Comparison of ENCODE assay signal across 9 mouse cellular contexts in the genomic region with DNA sequence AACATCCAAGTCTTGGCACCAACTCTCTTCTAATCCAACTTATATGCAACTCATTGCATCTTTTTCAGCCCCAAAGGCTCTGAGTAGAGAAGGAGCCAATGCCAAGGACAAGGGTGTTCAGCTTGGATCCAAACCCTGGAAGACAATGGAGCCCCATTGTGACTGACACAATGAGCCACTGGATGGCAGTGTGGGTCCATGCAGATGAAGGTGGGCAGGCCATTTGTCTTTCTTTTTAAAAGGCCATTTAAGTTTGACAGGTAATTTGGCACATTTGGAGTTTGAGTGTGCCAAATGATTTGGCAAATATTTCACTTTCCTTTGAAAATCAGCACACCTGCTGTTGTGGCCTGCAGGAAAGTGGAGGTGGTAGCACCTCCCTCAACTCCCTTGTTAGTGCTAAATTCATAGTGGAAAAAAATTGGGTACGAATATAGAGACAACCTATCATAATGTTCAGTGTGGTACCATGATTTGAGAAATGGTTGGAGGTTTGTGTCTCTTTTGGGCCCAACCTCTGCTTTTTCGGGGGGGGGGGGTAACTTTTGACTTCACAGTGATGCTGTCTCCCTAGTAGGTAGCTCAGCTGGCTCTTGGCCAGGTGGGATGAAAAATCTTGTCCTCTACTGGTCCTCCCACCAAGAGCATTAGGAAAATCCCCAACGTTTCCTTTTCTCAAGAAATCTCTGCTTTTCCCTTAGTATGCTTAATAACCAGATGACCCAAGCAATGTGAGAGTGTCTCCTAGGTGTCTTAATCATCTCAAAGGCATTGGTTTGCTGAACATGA.
DNase-seq lines count a peak whose midpoint lies in the region; ATAC-seq and TF ChIP-seq lines count a peak whose summit lies in the region.
"Had no signal": no experiment of that assay in that cellular context is flagged by ENCODE, and none has a peak within 500 bp of the region (broad histone marks: within the 10 kb centered on the region; RNA-seq: fewer than 3 reads in every experiment).

No protein-coding gene starts in this region.

- no peaks in the 10 kb centered on the region for H3K9me3 ChIP-seq in kidney, embryonic 15.5 days (replicated peaks)
- H3K9me3 ChIP-seq in neural tube, embryonic 11.5 days (ENCODE audit: control insufficient read depth, low read length), result no peaks in the 10 kb centered on the region
- H3K9me3 ChIP-seq: embryonic facial prominence, embryonic 13.5 days had no signal

- DNase-seq in kidney, adult 2 months, result peak; percentile 75
- peak; percentile 70 for DNase-seq in adrenal gland, adult 2 months
- peak; percentile 22 for DNase-seq in embryo, embryonic 11.5 days (ENCODE audit: low read depth, low spot score)
- peak; percentile 61 to 70 for DNase-seq in heart, postnatal 14 days
- peak; percentile 45 for DNase-seq in left cerebral cortex, adult 11 months (ENCODE audit: low spot score)
- peak; percentile 58 for DNase-seq in neural tube, embryonic 11.5 days (ENCODE audit: low spot score)
- DNase-seq in thymus, postnatal 36 days, result peak; percentile 43 to 49

- WGBS in kidney, adult 2 months, result 50% methylated on average over 3 of the region's 3 CpGs
- 58% methylated on average over 3 of the region's 3 CpGs for WGBS in kidney, embryonic 15.5 days
- 75% methylated on average over 3 of the region's 3 CpGs for WGBS in neural tube, embryonic 11.5 days

- H3K9ac ChIP-seq in kidney, embryonic 15.5 days, result no peak overlapping the region
- no peak overlapping the region for H3K9ac ChIP-seq in neural tube, embryonic 11.5 days (ENCODE audit: low read length)
- H3K9ac ChIP-seq: embryonic facial prominence, embryonic 13.5 days had no signal

- no peak overlapping the region for H3K27ac ChIP-seq in kidney, adult 2 months (ENCODE audit: insufficient read depth, low read depth, low read length)
- H3K27ac ChIP-seq in kidney, embryonic 15.5 days, result no peak overlapping the region
- H3K27ac ChIP-seq in neural tube, embryonic 11.5 days (ENCODE audit: low read depth, low read length), result no peak overlapping the region
- H3K27ac ChIP-seq: embryonic facial prominence, embryonic 13.5 days had no signal

- no peaks in the 10 kb centered on the region for H3K4me1 ChIP-seq in kidney, adult 2 months (ENCODE audit: control insufficient read depth, insufficient read depth, low read length)
- H3K4me1 ChIP-seq in kidney, embryonic 15.5 days, result no peaks in the 10 kb centered on the region
- H3K4me1 ChIP-seq in neural tube, embryonic 11.5 days (ENCODE audit: control insufficient read depth, insufficient read depth, low read length), result no peaks in the 10 kb centered on the region
- H3K4me1 ChIP-seq: embryonic facial prominence, embryonic 13.5 days had no signal

- no peak for TF ChIP-seq POLR2A in kidney, adult 2 months (IDR thresholded peaks at IDR 0.05; ENCODE audit: low read depth, low read length)

- no peaks in the 10 kb centered on the region for H3K27me3 ChIP-seq in kidney, adult 2 months (replicated peaks; ENCODE audit: control insufficient read depth, insufficient read depth, low read length)
- no peaks in the 10 kb centered on the region for H3K27me3 ChIP-seq in kidney, embryonic 15.5 days
- no peaks in the 10 kb centered on the region for H3K27me3 ChIP-seq in neural tube, embryonic 11.5 days (ENCODE audit: control insufficient read depth, insufficient read depth, low read length)
- H3K27me3 ChIP-seq: embryonic facial prominence, embryonic 13.5 days had no signal

- no peak for ATAC-seq in kidney, embryonic 15.5 days (replicated peaks; ENCODE audit: low FRiP score)
- no peak for ATAC-seq in neural tube, embryonic 11.5 days (ENCODE audit: insufficient read depth, low FRiP score, low TSS enrichment)

- intact Hi-C loops in heart, postnatal 14 days (cut with DNase I), result loop anchor here (2.0 to 5.0 kb wide), 2 partner anchors 716 to 827 kb away; partner anchors contain the start of gene Smim15

- H3K36me3 ChIP-seq in kidney, adult 2 months (ENCODE audit: control insufficient read depth, insufficient read depth, low read length), result no peaks in the 10 kb centered on the region
- no peaks in the 10 kb centered on the region for H3K36me3 ChIP-seq in kidney, embryonic 15.5 days
- H3K36me3 ChIP-seq in neural tube, embryonic 11.5 days (ENCODE audit: control insufficient read depth, insufficient read depth, low read length), result no peaks in the 10 kb centered on the region
- H3K36me3 ChIP-seq: embryonic facial prominence, embryonic 13.5 days had no signal

- no peak overlapping the region for H3K4me2 ChIP-seq in kidney, embryonic 15.5 days
- no peak overlapping the region for H3K4me2 ChIP-seq in neural tube, embryonic 11.5 days (ENCODE audit: low read depth)
- H3K4me2 ChIP-seq: embryonic facial prominence, embryonic 13.5 days had no signal

- peak; percentile 92 for TF ChIP-seq CTCF in kidney, adult 2 months (conservative IDR thresholded peaks at IDR 0.05; ENCODE audit: insufficient read depth, insufficient read length, low read depth, low read length)

- no peak overlapping the region for H3K4me3 ChIP-seq in kidney, adult 2 months (ENCODE audit: insufficient read depth, low read depth, low read length)
- no peak overlapping the region for H3K4me3 ChIP-seq in kidney, embryonic 15.5 days (replicated peaks)
- H3K4me3 ChIP-seq in neural tube, embryonic 11.5 days (ENCODE audit: low read depth, low read length), result no peak overlapping the region
- H3K4me3 ChIP-seq: embryonic facial prominence, embryonic 13.5 days had no signal

Comparison
In these comparisons a context has a peak if more than half of its experiments do, and no peak if none do; other contexts are left out.
1. DNase-seq: peak in every context shown above with its lines; median percentile 75 in kidney, adult 2 months; 70 in adrenal gland, adult 2 months; 66 in heart, postnatal 14 days; 58 in neural tube, embryonic 11.5 days; 46 in thymus, postnatal 36 days; 45 in left cerebral cortex, adult 11 months; 22 in embryo, embryonic 11.5 days.